Mouse (Mus musculus) hindbrain, embryonic 13.5 days (tissue): ENCODE results near the gene Cfap43. TPM values are rescaled to one million over a fixed set of nuclear protein-coding genes. Genes with fewer than 3 reads are reported as not detected.

Source experiments
- ATAC-seq: fragments of 200-750 bp; cut with Nextera tagmentation; 2 replicates; pipeline ENCODE4 v1.8.0; 2017; ENCODE audit warnings: moderate TSS enrichment; ENCODE audit not compliant: low FRiP score
- H3K27ac ChIP-seq: fragments of 300-500 bp; sonication (generic); 2 replicates; pipeline ENCODE4 v1.5.1; 2015; ENCODE audit warnings: inconsistent platforms, mild to moderate bottlenecking, moderate library complexity
- H3K27me3 ChIP-seq: fragments of 300-500 bp; sonication (generic); 2 replicates; pipeline ENCODE4 v1.6.1; 2015; ENCODE audit warnings: mild to moderate bottlenecking, inconsistent platforms
- H3K36me3 ChIP-seq: fragments of 300-500 bp; sonication (generic); 2 replicates; pipeline ENCODE4 v1.6.1; 2015; ENCODE audit warnings: mild to moderate bottlenecking, inconsistent platforms
- H3K4me1 ChIP-seq: fragments of 300-500 bp; sonication (generic); replicated peaks from 2 replicates; pipeline ENCODE4 v1.6.1; 2015; ENCODE audit warnings: inconsistent platforms
- H3K4me2 ChIP-seq: fragments of 300-500 bp; sonication (generic); 2 replicates; pipeline ENCODE4 v1.6.1; 2015; ENCODE audit warnings: inconsistent platforms, mild to moderate bottlenecking, moderate library complexity
- H3K4me3 ChIP-seq: fragments of 300-500 bp; sonication (generic); 2 replicates; pipeline ENCODE4 v1.5.1; 2015; ENCODE audit warnings: mild to moderate bottlenecking, inconsistent platforms
- H3K9ac ChIP-seq: fragments of 300-500 bp; sonication (generic); 2 replicates; pipeline ENCODE4 v1.6.1; 2015; ENCODE audit warnings: mild to moderate bottlenecking, inconsistent platforms
- H3K9me3 ChIP-seq: fragments of 300-500 bp; sonication (generic); 2 replicates; pipeline ENCODE4 v1.6.1; 2016; ENCODE audit warnings: inconsistent platforms
- WGBS: fragments of 180-500 bp; shearing (Covaris S2); methylation state at CpG from one replicate; pipeline ENCODE4 v1.1.7; 2015; 5-methylcytosine and 5-hydroxymethylcytosine counted together
- polyA plus RNA-seq: library from polyadenylated mRNA; unstranded; fragments of >200 nt; fragmentation: Nextera tagmentation; extraction: Ambion mirVana; gene quantifications from 2 replicates; pipeline ENCODE4 v1.2.1, GENCODE M21; 2015

Gene Cfap43
- polyA plus RNA-seq, 1 experiment from 2014 or later: 2.2 TPM

DNA sequence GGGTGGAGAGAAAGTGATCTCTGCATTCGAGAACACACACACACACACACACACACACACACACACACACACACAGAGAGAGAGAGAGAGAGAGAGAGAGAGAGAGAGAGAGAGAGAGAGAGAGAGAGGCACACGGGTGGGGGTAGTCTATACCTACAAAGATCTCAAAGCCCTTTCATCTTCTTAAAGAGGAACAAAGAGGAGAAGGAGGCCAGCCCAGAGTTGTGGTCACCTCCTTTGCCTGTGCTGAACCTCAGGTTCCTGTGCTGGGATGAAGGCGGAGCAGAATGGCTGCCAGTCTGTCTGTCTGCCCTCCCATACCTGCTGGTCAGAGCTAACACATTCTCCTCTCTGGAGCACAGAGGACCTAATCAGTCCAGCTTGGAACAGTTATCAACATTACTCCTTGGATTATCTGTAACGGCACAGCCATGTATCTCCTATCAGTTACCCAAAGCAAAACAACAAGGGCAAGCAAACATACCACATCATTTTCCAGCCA lies 8.9 kb downstream of the Cfap43 start:
- WGBS: 42% methylated on average over 4 of the region's 4 CpGs
- Histone ChIP-seq H3K4me1 (peaks cover 32% of the 10 kb centered on the region), H3K9me3 (no peaks in the 10 kb centered on the region), H3K4me3 (no peak overlapping the region), H3K27ac (peak overlapping the region; percentile 98), H3K27me3 (no peaks in the 10 kb centered on the region), H3K36me3 (no peaks in the 10 kb centered on the region), H3K9ac (peak overlapping the region; percentile 82), H3K4me2 (peak overlapping the region; percentile 60)
- peak; percentile 7; the same call in 1 of the 2 replicates for ATAC-seq

DNA sequence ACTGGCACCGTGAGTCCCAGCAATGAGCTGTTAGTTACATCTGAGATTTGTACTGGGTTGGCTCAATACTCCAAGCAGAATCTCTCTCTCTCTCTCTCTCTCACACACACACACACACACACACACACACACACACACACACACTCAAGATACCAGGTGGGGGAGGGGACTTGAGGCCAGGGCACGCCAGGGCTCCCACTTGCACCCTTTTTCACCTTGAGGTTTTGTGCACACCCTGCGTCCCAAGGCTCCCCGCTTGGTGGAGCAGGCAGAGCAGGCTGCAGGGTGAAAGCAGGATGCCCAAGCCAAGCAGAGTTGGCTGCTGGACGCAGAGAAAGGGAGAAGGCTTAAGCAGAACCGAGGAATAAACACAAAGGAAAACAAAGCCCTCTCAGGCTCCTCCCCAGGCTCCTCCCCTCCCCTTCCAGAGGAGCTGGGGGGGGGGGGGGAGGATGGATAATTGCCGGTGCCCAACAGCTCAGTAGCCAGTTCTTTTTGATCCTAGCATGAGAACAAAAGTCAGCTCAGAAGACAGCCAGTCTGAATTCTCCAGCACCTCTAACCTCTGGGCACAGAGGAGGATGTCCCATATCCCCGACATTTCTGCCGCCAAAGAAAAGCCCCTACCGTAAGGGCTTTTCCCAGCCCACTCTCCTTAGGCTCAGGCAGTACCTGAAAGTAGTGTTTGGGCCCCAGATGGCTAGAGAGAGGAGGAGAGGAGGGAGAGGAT lies 9.5 kb downstream of the Cfap43 start:
- peak; percentile 81 for ATAC-seq
- WGBS: 0% methylated on average over 10 of the region's 10 CpGs
- H3K4me3 ChIP-seq: peak overlapping the region; percentile 35

DNA sequence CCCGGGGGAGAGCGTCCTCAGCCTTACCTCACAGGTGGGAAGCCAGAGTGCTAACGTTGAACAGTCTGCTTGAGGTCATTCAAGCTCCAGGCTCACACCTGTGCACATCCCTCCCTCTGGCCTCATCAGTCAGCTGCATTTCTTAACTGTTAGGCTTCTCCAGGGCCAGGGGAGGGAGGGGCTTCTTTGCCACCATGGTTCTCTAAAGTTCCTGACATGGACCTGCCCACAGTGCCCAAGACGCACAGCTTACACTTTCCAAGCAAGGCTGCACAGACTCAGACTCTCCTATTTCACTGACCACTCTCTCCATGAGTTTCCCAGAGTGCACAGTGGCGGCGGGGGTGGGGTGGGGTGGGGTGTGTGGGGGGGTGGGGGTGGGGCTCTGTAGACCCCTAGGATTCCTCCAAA lies 10.1 kb downstream of the Cfap43 start:
- H3K9me3 ChIP-seq: no peaks in the 10 kb centered on the region
- H3K4me2 ChIP-seq: peak overlapping the region; percentile 60
- 34% methylated on average over 5 of the region's 6 CpGs for WGBS
- H3K27me3 ChIP-seq: no peaks in the 10 kb centered on the region
- peak overlapping the region; percentile 35; the same call in 1 of the 2 replicates for H3K4me3 ChIP-seq
- peak overlapping the region; percentile 82 for H3K9ac ChIP-seq
- peak; percentile 50 for ATAC-seq
- H3K36me3 ChIP-seq: no peaks in the 10 kb centered on the region
- peaks cover 37% of the 10 kb centered on the region for H3K4me1 ChIP-seq
- peak overlapping the region; percentile 98 for H3K27ac ChIP-seq

More for the DNA sequence above, 9.5 kb downstream of the Cfap43 start:
- Histone ChIP-seq H3K27me3 (no peaks in the 10 kb centered on the region), H3K4me2 (peak overlapping the region; percentile 60), H3K9ac (peak overlapping the region; percentile 82), H3K27ac (peak overlapping the region; percentile 98), H3K36me3 (no peaks in the 10 kb centered on the region), H3K4me1 (peaks cover 36% of the 10 kb centered on the region), H3K9me3 (no peaks in the 10 kb centered on the region)

DNA sequence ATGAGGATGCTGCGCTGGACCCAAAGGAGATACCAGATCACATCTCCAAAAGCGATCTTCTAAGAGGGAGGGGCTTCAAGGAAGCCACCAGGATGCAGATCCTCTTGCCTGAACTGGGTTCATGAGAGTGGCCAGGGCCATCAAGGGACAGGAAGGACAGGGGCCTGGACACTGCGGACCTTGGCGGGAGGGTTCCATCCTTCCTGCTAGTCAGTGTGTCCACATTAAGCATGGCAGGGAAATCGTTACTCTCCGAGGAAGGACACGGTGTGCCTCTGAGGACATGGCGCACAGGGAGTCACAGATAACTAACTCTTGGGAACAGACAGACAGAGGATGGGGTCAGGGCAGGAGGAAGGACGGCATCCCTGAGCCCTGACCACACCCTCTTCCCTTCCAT lies 11.5 kb downstream of the Cfap43 start:
- Histone ChIP-seq H3K36me3 (no peaks in the 10 kb centered on the region), H3K9me3 (no peaks in the 10 kb centered on the region), H3K9ac (no peak overlapping the region), H3K4me3 (no peak overlapping the region), H3K4me1 (peaks cover 50% of the 10 kb centered on the region), H3K27me3 (no peaks in the 10 kb centered on the region), H3K4me2 (no peak overlapping the region), H3K27ac (no peak overlapping the region)
- ATAC-seq: no peak
- 95% methylated on average over 9 of the region's 9 CpGs for WGBS

DNA sequence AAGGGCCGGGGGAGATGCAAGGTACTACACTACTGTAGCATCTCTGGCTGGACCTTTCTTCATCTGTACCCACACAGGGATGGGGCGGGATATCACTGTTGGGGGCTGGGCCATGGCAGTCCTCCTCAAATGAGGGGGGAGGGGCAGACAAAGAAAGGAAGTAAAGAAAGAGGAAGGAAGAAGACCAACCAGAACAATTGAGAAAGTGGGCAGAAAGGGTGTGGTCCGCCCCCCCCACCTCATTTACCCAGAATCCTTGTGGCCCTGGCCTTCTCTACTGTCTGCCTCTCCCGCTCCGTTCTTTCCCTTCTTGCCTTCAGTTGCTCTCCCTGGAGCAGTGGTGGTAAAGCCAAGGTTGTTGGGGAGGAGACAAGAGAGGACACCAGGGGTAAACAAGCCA lies 13.5 kb downstream of the Cfap43 start:
- Histone ChIP-seq H3K4me1 (peaks cover 57% of the 10 kb centered on the region), H3K27ac (no peak overlapping the region), H3K36me3 (no peaks in the 10 kb centered on the region)

DNA sequence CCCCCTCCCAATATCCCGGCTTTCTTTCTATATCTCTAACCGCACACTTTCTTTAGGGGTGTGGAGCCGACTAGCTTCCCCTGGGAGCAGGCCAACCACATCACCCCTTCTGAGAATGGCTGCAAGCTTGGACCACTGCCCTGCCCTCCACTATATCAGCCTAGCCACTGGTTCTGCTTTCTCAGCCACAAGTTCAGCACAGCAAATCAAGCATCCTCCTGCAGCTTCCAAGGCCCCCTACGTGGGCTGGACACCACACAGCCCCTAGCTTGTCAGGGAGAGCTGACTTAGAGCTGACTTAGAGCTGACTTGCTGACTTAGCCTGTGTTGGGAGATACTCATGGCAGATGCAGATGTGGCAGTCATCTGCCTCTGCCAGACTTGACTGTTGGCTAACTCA lies 14.0 kb downstream of the Cfap43 start:
- Histone ChIP-seq H3K27ac (no peak overlapping the region), H3K4me1 (peaks cover 52% of the 10 kb centered on the region)

More for the DNA sequence above, 13.5 kb downstream of the Cfap43 start:
- H3K9ac ChIP-seq: no peak overlapping the region
- 91% methylated on average over 5 of the region's 5 CpGs for WGBS
- no peaks in the 10 kb centered on the region for H3K27me3 ChIP-seq
- H3K9me3 ChIP-seq: no peaks in the 10 kb centered on the region
- ATAC-seq: no peak
- no peak overlapping the region for H3K4me2 ChIP-seq
- no peak overlapping the region for H3K4me3 ChIP-seq

DNA sequence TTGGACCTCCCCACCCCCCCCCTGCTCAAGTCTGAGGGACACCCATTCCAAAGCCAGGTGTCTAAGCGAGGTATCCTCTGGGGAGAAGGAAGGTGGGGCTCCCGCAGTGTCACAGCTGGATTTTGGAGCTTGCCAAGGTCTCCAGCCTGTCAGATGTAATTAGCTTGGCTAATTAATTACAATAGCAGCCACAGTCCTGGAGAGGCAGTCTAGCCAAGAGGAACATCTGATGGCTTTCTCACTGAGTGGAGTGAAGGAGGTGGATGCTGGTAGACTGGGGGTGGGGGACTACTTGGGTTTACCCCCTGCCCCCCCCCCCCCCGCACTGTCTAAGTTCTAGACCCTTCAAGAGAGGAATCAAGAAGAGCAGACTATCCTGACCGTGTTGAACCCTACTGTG lies 15.4 kb downstream of the Cfap43 start:
- H3K9me3 ChIP-seq: no peaks in the 10 kb centered on the region
- ATAC-seq: 0 out of 2 replicates have a peak, but pooled peaks have one; percentile 43
- no peak overlapping the region for H3K9ac ChIP-seq
- no peaks in the 10 kb centered on the region for H3K36me3 ChIP-seq
- H3K4me1 ChIP-seq: peaks cover 38% of the 10 kb centered on the region
- no peak overlapping the region for H3K4me2 ChIP-seq
- H3K27me3 ChIP-seq: no peaks in the 10 kb centered on the region
- H3K4me3 ChIP-seq: no peak overlapping the region
- WGBS: 53% methylated on average over 4 of the region's 4 CpGs
- no peak overlapping the region for H3K27ac ChIP-seq

More for the DNA sequence above, 14.0 kb downstream of the Cfap43 start:
- Histone ChIP-seq H3K27me3 (no peaks in the 10 kb centered on the region), H3K9ac (no peak overlapping the region), H3K4me3 (no peak overlapping the region), H3K4me2 (no peak overlapping the region), H3K9me3 (no peaks in the 10 kb centered on the region), H3K36me3 (no peaks in the 10 kb centered on the region)
- WGBS: 84% methylated on average over 4 of the region's 4 CpGs
- no peak for ATAC-seq

DNA sequence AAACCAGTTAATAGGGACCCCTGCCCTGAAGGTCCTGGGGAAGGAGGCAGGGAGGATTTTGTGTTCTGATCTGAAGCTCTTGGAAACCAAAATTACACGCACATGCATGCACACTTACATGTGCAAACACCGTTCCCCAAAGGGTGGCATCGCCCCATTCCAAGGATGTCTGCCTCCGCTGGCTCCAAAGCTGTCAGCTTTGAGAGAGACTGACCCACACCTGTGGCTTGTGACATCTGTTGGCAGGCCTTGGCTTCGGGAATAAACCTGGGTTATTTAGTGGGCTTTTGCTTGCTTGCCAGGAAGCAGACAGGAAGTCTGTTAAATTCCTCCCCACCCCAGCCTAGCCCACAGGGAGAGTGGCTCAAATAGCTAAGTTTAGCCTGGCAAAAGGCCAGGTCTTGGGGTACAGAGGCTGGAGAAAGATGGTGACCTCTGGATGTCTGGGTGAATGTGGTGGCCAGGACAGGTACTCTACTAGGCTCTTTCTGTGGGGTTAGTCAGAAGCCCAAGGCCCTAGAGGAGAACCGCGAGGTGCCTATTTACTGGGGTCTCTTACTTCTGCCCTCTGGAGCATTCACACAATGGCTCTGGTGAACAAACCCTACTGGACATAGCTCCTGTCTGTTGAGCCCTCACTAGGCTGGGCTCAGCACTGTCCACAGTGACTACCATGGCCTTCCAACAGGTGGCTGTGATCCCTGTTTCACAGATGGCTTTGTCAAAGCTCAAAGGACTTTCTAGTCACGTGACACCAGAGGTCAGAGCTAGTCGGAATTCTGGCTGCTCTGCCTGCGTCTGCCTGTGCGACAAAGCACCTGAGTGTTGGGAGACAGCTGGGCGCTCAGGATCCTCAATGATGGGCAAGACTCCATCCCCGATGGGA lies 16.5 kb downstream of the Cfap43 start:
- Histone ChIP-seq H3K9ac (no peak overlapping the region), H3K9me3 (no peaks in the 10 kb centered on the region), H3K36me3 (peaks cover 3% of the 10 kb centered on the region), H3K4me1 (peaks cover 34% of the 10 kb centered on the region), H3K27ac (no peak overlapping the region), H3K27me3 (no peaks in the 10 kb centered on the region), H3K4me3 (no peak overlapping the region), H3K4me2 (no peak overlapping the region)
- WGBS: 77% methylated on average over 13 of the region's 13 CpGs
- no peak for ATAC-seq

DNA sequence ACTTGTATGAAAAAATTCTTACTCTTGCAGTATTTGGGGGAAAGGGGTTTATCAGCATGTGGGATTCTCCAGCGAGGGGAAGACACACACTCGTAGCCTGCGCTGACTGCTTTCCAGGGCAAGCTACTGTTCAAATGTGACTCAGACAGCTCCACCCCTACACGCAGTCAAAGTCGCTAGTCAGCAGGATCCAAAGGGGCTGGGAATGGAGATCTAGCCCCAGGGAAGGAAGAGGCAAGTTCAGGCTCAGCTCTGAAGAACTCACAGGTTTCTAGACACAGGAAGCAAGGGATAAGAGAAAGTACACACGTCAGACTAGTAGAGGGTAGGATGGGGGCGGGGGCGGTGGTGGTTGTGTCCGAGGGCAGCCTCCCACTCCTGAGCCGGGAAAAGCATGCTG lies 18.5 kb downstream of the Cfap43 start:
- H3K27ac ChIP-seq: no peak overlapping the region
- H3K9ac ChIP-seq: no peak overlapping the region
- no peaks in the 10 kb centered on the region for H3K9me3 ChIP-seq
- peaks cover 23% of the 10 kb centered on the region for H3K36me3 ChIP-seq
- H3K27me3 ChIP-seq: no peaks in the 10 kb centered on the region
- 90% methylated on average over 10 of the region's 10 CpGs for WGBS
- H3K4me1 ChIP-seq: peaks cover 33% of the 10 kb centered on the region
- no peak overlapping the region for H3K4me2 ChIP-seq
- no peak overlapping the region for H3K4me3 ChIP-seq
- ATAC-seq: no peak

DNA sequence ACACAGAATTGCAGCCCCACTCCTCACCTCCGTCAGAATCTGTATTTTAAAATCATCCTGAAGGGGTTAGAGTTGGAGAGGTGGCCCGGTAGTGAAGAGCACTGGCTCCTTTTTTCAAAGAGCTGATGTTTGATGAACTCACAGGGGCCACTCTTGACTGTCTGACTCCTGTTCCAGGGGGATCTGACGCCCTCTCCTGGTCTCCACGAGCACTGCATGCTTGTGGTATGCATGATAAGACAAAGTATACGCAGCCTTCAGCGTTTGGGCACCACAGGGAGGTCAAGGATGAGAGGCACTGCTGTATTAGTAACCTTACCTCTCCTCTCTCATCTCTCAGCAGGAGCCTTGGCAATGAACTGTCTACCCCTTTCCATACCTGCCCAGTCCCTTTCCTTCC lies 19.1 kb downstream of the Cfap43 start:
- H3K27ac ChIP-seq: no peak overlapping the region
- WGBS: 69% methylated on average over 6 of the region's 6 CpGs
- no peak overlapping the region for H3K9ac ChIP-seq
- peaks cover 28% of the 10 kb centered on the region for H3K4me1 ChIP-seq
- H3K4me2 ChIP-seq: no peak overlapping the region
- no peaks in the 10 kb centered on the region for H3K9me3 ChIP-seq
- H3K27me3 ChIP-seq: no peaks in the 10 kb centered on the region
- peaks cover 29% of the 10 kb centered on the region for H3K36me3 ChIP-seq
- no peak for ATAC-seq
- H3K4me3 ChIP-seq: no peak overlapping the region

DNA sequence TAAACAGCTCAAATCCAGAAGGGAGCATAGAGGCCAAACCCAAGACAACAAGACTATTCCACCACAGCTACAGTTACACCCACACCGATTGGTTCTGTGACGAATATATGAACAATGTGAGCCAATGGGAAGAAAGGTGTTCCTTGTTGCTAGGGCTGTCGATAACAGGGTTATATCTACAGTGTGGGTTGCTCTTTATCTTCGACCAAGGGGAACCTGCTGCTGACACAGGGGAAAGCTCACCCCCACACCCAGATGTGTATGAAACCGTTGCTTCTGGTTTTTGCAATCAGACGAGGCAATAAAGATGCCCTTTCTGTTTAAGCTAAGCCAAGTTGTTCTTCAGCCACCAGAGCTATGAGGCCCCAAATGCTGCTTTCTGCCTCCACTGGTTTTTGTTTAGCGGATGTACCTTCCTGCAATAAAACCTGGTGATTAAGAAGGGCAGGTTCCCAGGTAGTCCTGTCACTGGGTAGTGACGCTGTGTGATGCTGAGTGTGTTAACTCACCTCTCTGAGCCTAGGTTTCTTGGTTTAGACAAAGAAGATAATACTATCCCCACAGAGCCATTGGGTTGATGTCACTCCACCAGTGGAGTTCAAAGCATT lies 20.5 kb downstream of the Cfap43 start:
- WGBS: 95% methylated on average over 8 of the region's 8 CpGs
- H3K4me1 ChIP-seq: peaks cover 21% of the 10 kb centered on the region
- H3K4me2 ChIP-seq: no peak overlapping the region
- no peak overlapping the region for H3K9ac ChIP-seq
- H3K36me3 ChIP-seq: peaks cover 39% of the 10 kb centered on the region
- no peak for ATAC-seq
- H3K27me3 ChIP-seq: no peaks in the 10 kb centered on the region
- no peak overlapping the region for H3K27ac ChIP-seq
- H3K4me3 ChIP-seq: no peak overlapping the region
- no peaks in the 10 kb centered on the region for H3K9me3 ChIP-seq

DNA sequence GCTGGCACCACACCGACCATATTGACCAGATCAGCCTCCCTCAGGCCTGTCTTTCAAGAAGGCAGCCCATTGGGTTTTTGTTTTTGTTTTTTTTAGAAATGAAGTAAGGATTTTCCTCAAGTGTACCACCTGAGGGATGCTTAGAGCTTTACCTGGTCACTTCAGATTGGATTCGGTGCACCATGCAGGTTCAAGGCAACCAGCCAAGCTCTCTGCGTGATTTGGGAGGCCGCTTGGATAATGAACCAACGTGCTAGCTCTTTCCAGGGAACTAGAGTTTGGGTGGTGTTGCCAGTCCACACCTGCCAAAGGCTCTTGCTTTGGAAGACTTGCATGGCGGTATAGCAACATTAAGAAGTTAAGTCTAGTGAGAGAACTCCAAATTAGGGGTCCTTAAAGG lies 26.0 kb downstream of the Cfap43 start:
- 97% methylated on average over 6 of the region's 6 CpGs for WGBS
- Histone ChIP-seq H3K36me3 (peaks cover 39% of the 10 kb centered on the region), H3K27ac (no peak overlapping the region), H3K9me3 (no peaks in the 10 kb centered on the region), H3K4me3 (no peak overlapping the region), H3K4me2 (no peak overlapping the region), H3K9ac (no peak overlapping the region), H3K27me3 (no peaks in the 10 kb centered on the region), H3K4me1 (no peaks in the 10 kb centered on the region; the same call in 1 of the 2 replicates)
- no peak for ATAC-seq
